Mouse (Mus musculus) right cerebral cortex, postnatal 36 days (tissue): Measurements from ENCODE around the gene Gm867.
A peak's percentile ranks its signal among the peaks of the same experiment; 100 is the strongest.

ENCODE experiments used
- DNase-seq, 2 experiments: peaks; one replicate each; pipeline ENCODE4 v3.0.0; 2022; ENCODE audit warnings: low spot score in 2 of 2, mixed read lengths in 1 of 2

Gm867 gene

GRCm38 (mm10) chr10:75936909-75937667 is 3.4 kb downstream of the Gm867 start:
- DNase-seq, result no peak

GRCm38 (mm10) chr10:75935680-75936541 is 4.6 kb downstream of the Gm867 start, which contains the start of gene Mmp11:
Gene Mmp11 (minus strand): TSS chr10:75936496.
- peak; percentile 68 for DNase-seq

- no peak for DNase-seq
Observed at GRCm38 (mm10) chr10:75934991-75935390, 5.5 kb downstream of the Gm867 start.

- DNase-seq, result no peak
Observed at GRCm38 (mm10) chr10:75932891-75933290, 7.6 kb downstream of the Gm867 start, which contains the start of gene Chchd10. Gene Chchd10 (plus strand): TSS chr10:75933130.

- DNase-seq, result no peak
Observed at GRCm38 (mm10) chr10:75932081-75932678, 8.3 kb downstream of the Gm867 start.

- no peak for DNase-seq
Observed at GRCm38 (mm10) chr10:75931311-75931710, 9.2 kb downstream of the Gm867 start.

- no peak for DNase-seq
Observed at GRCm38 (mm10) chr10:75930304-75930703, 10.2 kb downstream of the Gm867 start.

- no peak for DNase-seq
Observed at GRCm38 (mm10) chr10:75926396-75926795, 14.1 kb downstream of the Gm867 start.

- DNase-seq, result no peak
Observed at GRCm38 (mm10) chr10:75924324-75924723, 16.1 kb downstream of the Gm867 start.

- DNase-seq, result no peak
Observed at GRCm38 (mm10) chr10:75921726-75922560, 18.5 kb downstream of the Gm867 start.

- peak; percentile 94 for DNase-seq
Observed at GRCm38 (mm10) chr10:75921026-75921725, 19.3 kb downstream of the Gm867 start, which contains the start of gene Smarcb1. Gene Smarcb1 (minus strand): TSS chr10:75921617.

GRCm38 (mm10) chr10:75919026-75919425 is 21.4 kb downstream of the Gm867 start:
- DNase-seq, result no peak

- no peak for DNase-seq
Observed at GRCm38 (mm10) chr10:75916840-75917239, 23.6 kb downstream of the Gm867 start.

GRCm38 (mm10) chr10:75915557-75915956 is 24.9 kb downstream of the Gm867 start:
- DNase-seq, result no peak

- no peak for DNase-seq
Observed at GRCm38 (mm10) chr10:75913013-75913589, 27.4 kb downstream of the Gm867 start.

GRCm38 (mm10) chr10:75910698-75911097 is 29.8 kb downstream of the Gm867 start:
- no peak for DNase-seq

GRCm38 (mm10) chr10:75906882-75907281 is 33.6 kb downstream of the Gm867 start:
- DNase-seq, result no peak

GRCm38 (mm10) chr10:75904391-75904790 is 36.1 kb downstream of the Gm867 start:
- no peak for DNase-seq

- no peak for DNase-seq
Observed at GRCm38 (mm10) chr10:75898846-75899245, 41.6 kb downstream of the Gm867 start.

GRCm38 (mm10) chr10:75898039-75898564 is 42.4 kb downstream of the Gm867 start:
- no peak for DNase-seq
